Mouse (Mus musculus): ENCODE results near the gene Ghsr.

Gene Ghsr

DNA sequence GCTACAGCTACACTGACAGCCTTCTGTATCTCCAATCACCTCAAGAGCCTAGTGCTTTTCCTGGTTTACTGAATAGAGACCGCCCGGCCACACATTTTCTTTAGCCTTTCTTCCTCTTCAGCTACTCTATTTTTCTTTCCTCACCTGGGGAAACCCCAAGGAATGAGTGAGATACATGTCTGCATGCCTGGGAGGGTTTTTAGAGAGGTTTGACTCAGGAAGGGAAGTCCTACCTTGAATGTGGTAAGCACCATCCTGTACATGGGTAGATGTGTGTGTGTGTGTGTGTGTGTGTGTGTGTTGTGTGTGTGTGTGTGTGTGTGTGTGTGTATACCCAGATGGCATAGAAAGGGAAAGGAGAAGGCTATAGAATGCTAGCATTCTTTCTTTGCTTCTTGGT lies 40.1 kb downstream of the Ghsr start:
- no peak for DNase-seq (ENCODE audit: low spot score)

DNA sequence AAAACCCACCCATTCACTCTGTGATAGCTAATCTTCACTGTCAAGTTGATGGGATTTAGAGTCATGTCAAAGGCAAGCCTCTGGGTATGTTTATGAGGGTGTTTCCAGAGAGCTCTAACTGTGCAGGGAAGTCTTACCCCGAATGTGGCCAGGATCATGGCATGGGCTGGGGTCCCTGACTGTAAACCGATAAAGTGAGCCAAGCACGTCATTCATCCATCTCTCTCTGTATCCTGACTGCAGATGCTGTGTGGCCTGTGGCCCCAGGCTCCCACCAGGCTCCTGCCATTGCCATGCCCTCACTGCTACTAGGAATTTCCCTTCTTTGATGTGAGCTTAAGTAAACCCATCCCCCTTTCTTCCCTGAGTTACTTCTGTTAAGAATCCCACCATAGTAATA lies 42.4 kb downstream of the Ghsr start:
- no peak for DNase-seq (ENCODE audit: low spot score)

DNA sequence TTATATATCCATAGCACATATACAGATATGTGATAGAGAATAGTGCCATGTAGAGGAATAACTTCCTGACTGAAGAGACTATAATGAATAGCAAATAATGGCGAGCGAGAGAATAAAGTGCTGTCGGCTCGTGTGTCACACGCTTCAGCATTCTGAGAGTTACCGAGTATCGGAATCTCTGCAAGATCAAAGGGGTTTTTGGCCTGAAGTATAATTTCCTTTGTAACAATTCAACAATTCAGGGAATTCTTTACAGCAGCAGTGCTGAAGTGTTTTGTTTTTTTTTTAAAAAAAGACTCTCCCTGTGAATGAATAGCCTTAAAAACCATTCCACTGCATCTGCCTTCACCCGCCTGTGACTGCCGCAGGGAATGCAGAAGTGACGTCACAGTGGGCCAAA lies 45.6 kb downstream of the Ghsr start:
- no peak for DNase-seq (ENCODE audit: low spot score)

DNA sequence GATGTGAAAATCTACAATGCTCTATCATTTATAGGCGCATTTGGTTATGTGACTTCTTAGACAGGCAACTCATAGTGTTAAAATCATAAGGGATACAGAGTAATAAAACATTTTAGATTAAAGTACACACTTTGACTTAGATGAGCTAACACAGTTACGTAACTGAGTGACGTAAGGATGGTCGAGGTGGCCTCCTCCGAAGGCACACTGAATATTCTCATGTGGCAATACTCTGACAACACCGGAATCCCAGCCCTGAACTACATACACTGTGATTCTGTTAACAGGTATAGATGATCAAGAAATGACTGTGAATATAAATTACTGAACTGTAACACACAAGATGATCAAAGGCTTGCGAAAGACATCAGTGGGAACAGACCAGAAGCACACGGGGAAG lies 47.5 kb downstream of the Ghsr start:
- DNase-seq (ENCODE audit: low spot score) = no peak

DNA sequence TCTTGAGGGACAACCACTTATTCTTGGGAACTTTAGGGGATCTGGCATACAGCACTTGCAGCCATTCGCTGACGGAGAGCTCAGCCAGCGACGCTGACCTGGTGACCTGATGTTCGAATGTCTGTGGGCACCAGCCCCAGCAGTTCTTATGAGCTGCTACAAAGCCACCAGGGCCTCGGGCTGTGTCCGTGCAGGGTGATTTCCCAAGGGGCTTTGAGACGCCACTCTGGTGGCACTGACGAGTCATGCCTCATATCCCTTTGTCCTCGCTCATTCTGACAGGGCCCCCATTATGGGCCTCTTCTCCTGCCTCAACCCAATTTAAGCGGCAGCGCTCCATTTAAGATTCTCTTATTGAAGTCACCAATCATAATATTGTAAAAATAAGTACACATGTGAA lies 50.8 kb downstream of the Ghsr start:
- no peak for DNase-seq (ENCODE audit: low spot score)

DNA sequence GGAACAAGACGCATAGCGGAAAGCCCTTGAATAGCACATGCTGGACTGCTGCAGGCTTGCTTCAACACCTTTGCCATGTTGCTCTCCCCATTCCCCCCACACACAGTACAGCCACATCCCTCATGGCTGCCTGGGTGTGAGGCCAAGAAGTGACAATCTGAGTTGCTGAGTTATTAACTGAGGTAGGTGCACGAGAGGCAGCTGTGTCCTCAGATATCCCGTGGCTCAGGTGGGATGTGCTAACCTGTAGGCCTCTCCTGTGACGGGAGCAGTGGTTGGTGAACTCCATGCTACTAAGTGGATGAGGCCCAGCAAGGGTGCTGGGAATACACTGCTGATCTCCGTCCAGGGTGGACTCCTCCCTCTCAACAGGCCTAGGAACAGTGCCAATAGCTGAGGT lies 51.4 kb downstream of the Ghsr start:
- DNase-seq (ENCODE audit: low spot score) = no peak

DNA sequence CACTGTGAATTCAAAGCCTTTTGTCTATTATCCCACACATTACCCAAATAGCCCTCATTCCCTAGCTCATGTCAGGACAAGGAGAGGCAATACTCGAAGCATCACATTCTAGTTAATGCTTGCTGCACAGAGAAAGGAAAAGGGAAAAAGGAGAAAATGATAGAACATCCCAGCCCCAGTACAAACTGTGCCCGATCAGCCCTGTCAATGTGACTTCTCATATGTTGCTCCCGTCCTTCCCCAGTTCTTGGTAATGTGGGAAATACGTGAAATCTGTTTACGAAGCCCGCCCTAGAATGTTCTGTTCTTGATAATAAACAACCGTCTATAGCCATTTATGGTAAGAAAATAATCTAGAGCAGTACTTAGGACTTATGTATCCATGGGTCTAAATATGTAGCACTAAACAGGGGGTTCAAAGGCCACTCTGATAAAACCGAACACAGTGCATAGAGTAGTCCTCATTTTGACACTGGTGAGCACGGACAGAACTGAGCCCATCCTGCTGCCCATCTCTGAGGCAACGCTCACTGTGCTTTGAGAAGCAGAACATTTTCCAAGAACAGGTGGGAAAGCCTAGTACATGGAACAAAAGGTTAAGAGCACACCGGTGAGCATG lies 53.0 kb downstream of the Ghsr start:
- no peak for DNase-seq (ENCODE audit: low spot score)

DNA sequence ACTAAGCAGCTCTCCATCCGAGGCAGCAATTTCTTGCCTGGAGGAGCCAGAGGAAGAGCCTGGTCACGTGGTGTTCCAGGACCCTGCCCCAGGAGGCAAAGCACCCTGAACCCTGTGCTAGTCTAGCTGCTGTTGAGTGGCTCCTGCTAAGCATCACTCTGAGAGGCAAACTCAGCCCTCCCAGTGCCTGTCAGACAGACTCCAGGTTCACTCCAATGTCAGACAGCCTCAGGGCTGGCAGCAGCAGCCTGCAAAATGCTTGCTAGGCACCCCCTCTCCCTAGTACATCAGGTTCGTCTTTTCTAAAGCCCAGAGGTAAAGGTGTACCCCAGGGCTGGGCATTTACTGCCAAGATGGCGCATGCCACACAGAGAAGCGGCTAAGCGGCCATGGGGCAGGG lies 56.3 kb downstream of the Ghsr start:
- DNase-seq (ENCODE audit: low spot score) = no peak

Data from c-Kit-positive CD71-positive TER-119-positive erythroid progenitor cells, embryonic 14.5 days (primary cell).